Mouse (Mus musculus) layer of hippocampus, adult 18-20 months (tissue): ENCODE results near the gene Parpbp. TPM values are rescaled to one million over a fixed set of nuclear protein-coding genes. Genes with fewer than 3 reads are reported as not detected.

Experiments
- total RNA-seq, 2 experiments: library from RNA; stranded (reverse); gene quantifications; 2 replicates each; pipeline ENCODE4 v1.2.3; 2021

Gene Parpbp
- total RNA-seq, 2 experiments from 2014 or later, result 0.54 to 1.3 TPM

Other genes with a start within 250 kb of the Parpbp start
- 1 to 10 TPM in 1 of 2 experiments, under 1 TPM in 1; 0.46 to 1.5 TPM for gene Pmch, start 55.9 kb downstream of the Parpbp start, total RNA-seq
- gene Nup37, start 51 bp upstream of the Parpbp start, total RNA-seq, result 1 to 10 TPM; 5.3 to 6.1 TPM
- gene Washc3, start 54.2 kb upstream of the Parpbp start, total RNA-seq, result 10 to 100 TPM; 21.0 to 24.3 TPM
- gene Dram1, start 232.1 kb upstream of the Parpbp start, total RNA-seq, result 1 to 10 TPM in 1 of 2 experiments, under 1 TPM in 1; 0.87 to 1.9 TPM
- 10 to 100 TPM; 65.9 to 69.2 TPM for gene Gnptab, start 232.2 kb upstream of the Parpbp start, total RNA-seq